Mouse (Mus musculus) thymus, adult 2 months (tissue): Measurements from ENCODE around the gene Catsperd.

ENCODE experiments used
- CTCF ChIP-seq: fragments of 200-500 bp; IDR thresholded peaks from 2 replicates; pipeline ENCODE4 v1.5.1; 2012; ENCODE audit warnings: mild to moderate bottlenecking, control low read depth, low read length, moderate library complexity, borderline replicate concordance; ENCODE audit not compliant: control insufficient read depth, poor library complexity, insufficient read depth; ENCODE audit errors: extremely low read depth
- POLR2A ChIP-seq: fragments of 200-500 bp; IDR thresholded peaks from 2 replicates; pipeline ENCODE4 v1.6.1; 2012; ENCODE audit warnings: mild to moderate bottlenecking, low read length, control low read depth, moderate library complexity; ENCODE audit not compliant: control insufficient read depth, poor library complexity, insufficient read depth; ENCODE audit errors: extremely low read depth

- TF ChIP-seq CTCF: no peak
- no peak for TF ChIP-seq POLR2A
Observed at GRCm38 (mm10) chr17:56673647-56674416, 45.9 kb downstream of the Catsperd start.
